14 mouse cellular contexts compared by ENCODE assay signal in the genomic region with DNA sequence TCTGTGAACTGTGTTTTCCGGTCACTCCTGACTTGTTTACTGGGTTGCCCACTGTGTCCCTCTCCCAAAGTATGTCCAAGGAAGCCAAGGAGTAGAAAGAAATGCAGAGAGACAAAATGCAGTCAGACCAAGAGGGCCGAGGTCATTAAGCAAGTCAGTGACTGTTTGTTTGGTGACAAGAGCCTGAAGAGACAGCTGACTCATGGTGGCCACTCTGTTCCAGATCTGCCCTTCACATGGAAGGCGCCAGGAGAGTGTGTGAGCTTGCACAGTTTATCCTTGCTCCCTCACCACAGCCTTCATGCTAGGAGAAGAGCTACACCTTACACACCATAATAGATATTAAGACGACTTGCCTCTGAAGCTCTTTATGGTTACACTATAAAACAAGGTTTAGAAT. TPM values are rescaled to one million over a fixed set of nuclear protein-coding genes. Genes with fewer than 3 reads are reported as not detected.
"Had no signal": no experiment of that assay in that cellular context is flagged by ENCODE, and none has a peak within 500 bp of the region (broad histone marks: within the 10 kb centered on the region; RNA-seq: fewer than 3 reads in every experiment).

No protein-coding gene starts in this region.

- H3K4me2 ChIP-seq: liver, embryonic 11.5 days; liver, embryonic 15.5 days; midbrain, embryonic 13.5 days had no signal

- DNase-seq: kidney, postnatal 36 days; lung, adult 2 months; lung, postnatal 36 days; right cerebral cortex, adult 18-20 months; right cerebral cortex, postnatal 25 days; thymus, postnatal 36 days had no signal

- H3K4me3 ChIP-seq: layer of hippocampus, adult 2 months; limb, embryonic 10.5 days; liver, embryonic 15.5 days; midbrain, embryonic 13.5 days had no signal

- ATAC-seq: lung, postnatal 0 days; midbrain, embryonic 13.5 days had no signal

- H3K4me1 ChIP-seq: liver, embryonic 15.5 days; midbrain, embryonic 13.5 days had no signal

- H3K9ac ChIP-seq: liver, embryonic 15.5 days; midbrain, embryonic 13.5 days had no signal

- H3K27me3 ChIP-seq: liver, embryonic 15.5 days; midbrain, embryonic 13.5 days had no signal

- H3K36me3 ChIP-seq: limb, embryonic 10.5 days; liver, embryonic 15.5 days; midbrain, embryonic 13.5 days had no signal

- H3K9me3 ChIP-seq: limb, embryonic 10.5 days; liver, embryonic 15.5 days; midbrain, embryonic 13.5 days had no signal

- H3K27ac ChIP-seq: kidney, postnatal 0 days; layer of hippocampus, adult 2 months; limb, embryonic 10.5 days; liver, embryonic 15.5 days; midbrain, embryonic 13.5 days had no signal

RNA-seq across cellular contexts. Expression of gene Zfp385b, which starts 28.6 kb away (rescaled TPM):
- total RNA-seq: megakaryocyte progenitor cell, adult 5-6 weeks had no signal
